Mouse (Mus musculus) macrophage (primary cell): Measurements from ENCODE around the gene Cactin. TPM values are rescaled to one million over a fixed set of nuclear protein-coding genes. Genes with fewer than 3 reads are reported as not detected.

Experiments
- H3K27ac ChIP-seq: fragments of 350-480 bp; formaldehyde crosslinking; 2 replicates; pipeline ENCODE4 v1.9.0; 2021
- H3K36me3 ChIP-seq: fragments of 350-480 bp; formaldehyde crosslinking; 2 replicates; pipeline ENCODE4 v1.9.0; 2021; ENCODE audit errors: inconsistent target
- H3K4me3 ChIP-seq: fragments of 350-480 bp; formaldehyde crosslinking; 2 replicates; pipeline ENCODE4 v1.9.0; 2021; ENCODE audit errors: inconsistent target
- H3K79me2 ChIP-seq: fragments of 350-480 bp; formaldehyde crosslinking; 2 replicates; pipeline ENCODE4 v1.9.0; 2021; ENCODE audit errors: inconsistent target
- WGBS: methylation state at CpG from one replicate; pipeline ENCODE4 v1.1.7; 2026; ENCODE audit warnings: inconsistent platforms; ENCODE audit not compliant: missing documents; 5-methylcytosine and 5-hydroxymethylcytosine counted together
- polyA plus RNA-seq: library from polyadenylated mRNA; stranded (reverse); fragments of 250-400 nt; gene quantifications from 3 replicates; pipeline ENCODE4 v1.2.4, GENCODE M21; 2018; ENCODE audit warnings: inconsistent platforms
- total RNA-seq, 78 experiments: library from RNA; depleted of rRNA; stranded (reverse); fragments of 250-400 nt; gene quantifications; 1 replicate in 9 of 78; 2 replicates in 24 of 78; 3 replicates in 43 of 78; 4 replicates in 2 of 78; pipeline ENCODE4 v1.2.4; 2018; ENCODE audit warnings: inconsistent platforms in 56 of 78

The Cactin gene
- total RNA-seq (2018; cell fraction: chromatin; rRNA removed) = 10 to 100 TPM in 25 of 26 experiments, 1 to 10 TPM in 1; 9.3 to 34.2 (median 20.3) TPM
- 10 to 100 TPM; 10.7 to 19.0 (median 16.9) TPM for total RNA-seq (2018; cell fraction: cytosol; rRNA removed)
- 10 to 100 TPM; 10.9 to 30.3 (median 17.6) TPM for total RNA-seq (2018; cell fraction: nucleus; rRNA removed)
- 14.4 to 21.3 TPM (median 15.1 TPM) in 3 replicates for polyA plus RNA-seq

- peak within 1 kb of the TSS; percentile 75 for H3K4me3 ChIP-seq
- peak within 1 kb of the TSS; percentile 93 for H3K27ac ChIP-seq
- peaks cover 27% of the 10 kb centered on the region for H3K79me2 ChIP-seq
- peaks cover 44% of the 10 kb centered on the region for H3K36me3 ChIP-seq
- under 1% methylated on average over 57 of the region's 68 CpGs for WGBS
Measured at GRCm38 (mm10) chr10:81320550-81321347, at the start of gene Cactin. Cactin (plus strand) TSS chr10:81321103.

DNA sequence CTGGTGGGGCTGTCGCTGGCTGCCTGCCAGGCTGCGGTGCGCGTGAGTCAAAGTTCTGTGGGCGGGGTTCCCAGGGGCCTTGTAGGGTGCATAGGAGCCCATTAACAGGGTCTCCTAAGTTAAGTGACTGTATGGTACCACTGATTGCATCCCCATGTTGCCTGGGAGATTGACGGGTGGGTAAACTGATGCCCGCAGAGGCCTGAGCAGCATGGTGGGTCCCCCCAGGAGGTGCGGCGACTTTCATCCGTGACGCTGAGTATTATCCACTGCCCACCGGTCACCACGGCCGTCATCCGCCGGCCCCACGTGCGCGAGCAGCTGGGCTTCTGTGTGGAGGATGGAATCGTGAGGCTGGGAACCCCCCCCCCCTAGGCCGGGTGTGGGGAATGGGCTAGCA, 48.5 kb upstream of the Cactin start:
- WGBS = 96% methylated on average over 19 of the region's 21 CpGs
- Histone ChIP-seq H3K79me2 (peaks cover 14% of the 10 kb centered on the region), H3K36me3 (peaks cover 18% of the 10 kb centered on the region; the same call in 1 of the 2 replicates)

GRCm38 (mm10) chr10:81273842-81274241, 47.1 kb upstream of the Cactin start:
- no peak overlapping the region for H3K4me3 ChIP-seq
- peaks cover 6% of the 10 kb centered on the region for H3K79me2 ChIP-seq
- H3K27ac ChIP-seq = no peak overlapping the region
- peaks cover 18% of the 10 kb centered on the region; the same call in 1 of the 2 replicates for H3K36me3 ChIP-seq
- 93% methylated on average over 17 of the region's 19 CpGs for WGBS

More for the DNA sequence above, 48.5 kb upstream of the Cactin start:
- H3K4me3 ChIP-seq = no peak overlapping the region
- H3K27ac ChIP-seq = no peak overlapping the region

DNA sequence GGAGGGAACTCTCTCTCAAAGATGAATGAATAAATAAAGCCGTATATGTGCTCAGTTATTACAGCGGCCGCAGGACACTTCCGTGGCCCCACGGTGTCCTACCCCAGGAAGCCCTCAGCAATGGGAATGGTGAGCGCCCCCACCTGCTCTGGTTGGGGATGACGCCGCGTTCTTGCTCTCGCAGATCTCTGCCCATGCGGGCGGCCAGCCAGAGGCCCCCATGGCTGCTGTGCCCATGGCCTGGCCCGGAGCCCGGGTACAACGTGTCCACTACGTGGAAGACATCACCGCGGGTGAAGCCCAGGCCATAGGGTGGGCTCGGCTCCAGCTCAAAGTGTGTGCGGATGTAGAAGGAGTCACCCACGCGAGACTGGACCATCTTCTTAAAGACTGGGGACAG, 43.2 kb upstream of the Cactin start:
- 91% methylated on average over 17 of the region's 22 CpGs for WGBS
- H3K27ac ChIP-seq = no peak overlapping the region
- no peaks in the 10 kb centered on the region for H3K79me2 ChIP-seq

DNA sequence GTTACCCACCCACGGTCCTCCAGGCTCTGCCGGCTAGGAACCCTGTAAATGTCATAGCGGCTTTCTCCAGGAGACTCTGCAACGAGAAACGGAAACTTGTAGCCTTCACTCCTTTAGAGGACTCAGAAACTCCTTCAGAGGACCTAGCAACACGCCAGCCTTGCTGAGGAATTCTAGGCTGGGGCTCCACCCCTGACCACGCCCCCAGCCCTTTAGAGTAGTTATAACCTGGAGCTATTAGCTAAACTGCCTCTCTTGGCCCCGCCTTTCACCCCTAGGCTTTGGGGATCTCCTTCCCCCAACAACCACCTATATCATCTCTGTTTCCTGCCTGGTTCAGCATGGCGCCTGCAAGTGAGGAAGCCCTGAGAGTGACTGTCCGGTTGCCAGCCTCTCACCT, 41.4 kb upstream of the Cactin start:
- 92% methylated on average over 10 of the region's 10 CpGs for WGBS
- Histone ChIP-seq H3K79me2 (no peaks in the 10 kb centered on the region), H3K27ac (no peak overlapping the region), H3K36me3 (no peaks in the 10 kb centered on the region), H3K4me3 (no peak overlapping the region)

More for the DNA sequence above, 43.2 kb upstream of the Cactin start:
- no peak overlapping the region for H3K4me3 ChIP-seq
- H3K36me3 ChIP-seq = peaks cover 10% of the 10 kb centered on the region; the same call in 1 of the 2 replicates

DNA sequence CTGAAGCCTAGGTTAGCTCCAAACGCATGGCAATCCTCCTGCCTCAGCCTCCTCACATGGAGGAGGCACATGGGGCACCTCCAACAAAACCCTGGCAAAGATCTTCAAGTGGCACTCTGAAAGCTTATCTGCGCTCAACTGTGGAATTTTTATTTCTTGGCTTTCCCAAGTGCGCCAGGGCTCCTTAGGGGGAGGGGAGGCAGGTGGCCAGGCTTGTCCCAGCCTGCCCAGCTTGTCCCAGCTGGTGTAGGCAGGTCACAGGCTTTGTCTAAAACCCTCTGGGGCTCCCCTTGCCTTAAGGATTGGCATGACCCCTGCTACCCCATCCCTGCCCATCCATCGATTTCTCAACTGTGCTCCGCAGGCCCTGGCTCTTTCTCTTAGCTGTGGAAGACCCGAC, 36.7 kb upstream of the Cactin start:
- whole genome bisulfite sequencing = 88% methylated on average over 6 of the region's 6 CpGs
- H3K27ac ChIP-seq = no peak overlapping the region
- H3K36me3 ChIP-seq = no peaks in the 10 kb centered on the region
- H3K4me3 ChIP-seq = no peak overlapping the region
- H3K79me2 ChIP-seq = no peaks in the 10 kb centered on the region

GRCm38 (mm10) chr10:81284719-81285118, 36.2 kb upstream of the Cactin start:
- peak overlapping the region; percentile 48; the same call in 1 of the 2 replicates for H3K4me3 ChIP-seq
- no peak overlapping the region for H3K27ac ChIP-seq
- H3K79me2 ChIP-seq = no peaks in the 10 kb centered on the region
- H3K36me3 ChIP-seq = no peaks in the 10 kb centered on the region
- WGBS = 65% methylated on average over 16 of the region's 17 CpGs

- WGBS = 4% methylated on average over 53 of the region's 54 CpGs
- Histone ChIP-seq H3K36me3 (no peaks in the 10 kb centered on the region), H3K79me2 (no peaks in the 10 kb centered on the region), H3K4me3 (peak overlapping the region; percentile 48), H3K27ac (no peak overlapping the region)
Measured at GRCm38 (mm10) chr10:81285694-81286450, 35.0 kb upstream of the Cactin start.

GRCm38 (mm10) chr10:81286586-81286985, 34.3 kb upstream of the Cactin start:
- 67% methylated on average over 6 of the region's 6 CpGs for WGBS
- Histone ChIP-seq H3K36me3 (no peaks in the 10 kb centered on the region), H3K79me2 (no peaks in the 10 kb centered on the region), H3K4me3 (no peak overlapping the region), H3K27ac (no peak overlapping the region)

GRCm38 (mm10) chr10:81287513-81288157, 33.3 kb upstream of the Cactin start:
- Histone ChIP-seq H3K36me3 (no peaks in the 10 kb centered on the region), H3K27ac (no peak overlapping the region), H3K79me2 (no peaks in the 10 kb centered on the region), H3K4me3 (no peak overlapping the region)
- 75% methylated on average over 8 of the region's 8 CpGs for WGBS

DNA sequence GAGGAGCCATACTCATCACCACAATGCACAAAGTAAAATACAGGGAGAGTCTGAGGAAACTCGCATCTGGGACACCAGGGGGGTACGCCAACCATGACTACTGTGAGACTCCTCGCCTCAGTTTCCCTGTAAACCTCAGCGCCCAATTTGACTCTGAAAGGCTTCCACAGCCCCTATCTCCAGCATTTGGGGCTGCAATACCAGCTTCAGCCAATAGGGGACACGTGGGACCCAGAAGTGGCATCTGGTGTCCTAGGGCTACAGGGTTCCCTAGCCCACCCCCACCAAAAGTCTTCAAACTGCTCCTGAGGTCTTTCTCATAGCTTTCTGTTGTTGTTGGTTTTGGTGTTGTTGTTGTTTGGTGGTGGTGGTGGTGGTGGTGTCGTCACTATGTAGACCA, 32.3 kb upstream of the Cactin start:
- no peak overlapping the region for H3K4me3 ChIP-seq
- peaks cover 5% of the 10 kb centered on the region for H3K79me2 ChIP-seq
- H3K36me3 ChIP-seq = no peaks in the 10 kb centered on the region
- 48% methylated on average over 6 of the region's 6 CpGs for WGBS
- no peak overlapping the region for H3K27ac ChIP-seq

DNA sequence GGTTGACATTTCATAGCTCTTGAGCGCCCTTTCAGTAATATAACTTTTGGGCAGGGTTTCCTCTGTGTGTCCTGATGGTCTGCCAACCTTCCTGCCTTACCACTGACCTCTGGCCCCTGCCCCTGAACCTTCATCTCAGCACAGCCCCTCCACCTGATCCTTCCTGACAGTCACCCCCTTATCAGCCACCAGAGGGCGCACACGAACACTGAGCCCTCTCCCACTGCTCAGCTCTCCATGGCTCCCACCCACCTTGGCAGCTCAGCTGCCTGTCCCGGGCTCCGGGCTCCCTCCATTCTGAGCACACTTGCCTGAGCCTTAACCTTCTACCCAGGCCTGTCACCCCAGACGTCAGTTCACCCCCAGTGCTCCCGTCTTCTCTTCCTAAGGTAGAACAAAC, 31.6 kb upstream of the Cactin start:
- no peaks in the 10 kb centered on the region for H3K36me3 ChIP-seq
- peaks cover 12% of the 10 kb centered on the region for H3K79me2 ChIP-seq
- no peak overlapping the region for H3K27ac ChIP-seq
- no peak overlapping the region for H3K4me3 ChIP-seq
- 19% methylated on average over 7 of the region's 7 CpGs for WGBS

GRCm38 (mm10) chr10:81289811-81290210, 31.1 kb upstream of the Cactin start:
- Histone ChIP-seq H3K79me2 (peaks cover 17% of the 10 kb centered on the region), H3K4me3 (no peak overlapping the region), H3K36me3 (no peaks in the 10 kb centered on the region), H3K27ac (no peak overlapping the region)
- 75% methylated on average over 14 of the region's 14 CpGs for WGBS

GRCm38 (mm10) chr10:81290698-81291460, 30.0 kb upstream of the Cactin start:
- Histone ChIP-seq H3K36me3 (no peaks in the 10 kb centered on the region), H3K4me3 (no peak overlapping the region), H3K79me2 (peaks cover 28% of the 10 kb centered on the region), H3K27ac (peak overlapping the region; percentile 41)
- 44% methylated on average over 22 of the region's 24 CpGs for WGBS
